Mouse (Mus musculus): ENCODE data around the gene Xirp1. TPM values are rescaled to one million over a fixed set of nuclear protein-coding genes. Genes with fewer than 3 reads are reported as not detected.

Xirp1 gene
- polyA plus RNA-seq, 1 experiment from 2014 or later: 0.09 TPM

DNA sequence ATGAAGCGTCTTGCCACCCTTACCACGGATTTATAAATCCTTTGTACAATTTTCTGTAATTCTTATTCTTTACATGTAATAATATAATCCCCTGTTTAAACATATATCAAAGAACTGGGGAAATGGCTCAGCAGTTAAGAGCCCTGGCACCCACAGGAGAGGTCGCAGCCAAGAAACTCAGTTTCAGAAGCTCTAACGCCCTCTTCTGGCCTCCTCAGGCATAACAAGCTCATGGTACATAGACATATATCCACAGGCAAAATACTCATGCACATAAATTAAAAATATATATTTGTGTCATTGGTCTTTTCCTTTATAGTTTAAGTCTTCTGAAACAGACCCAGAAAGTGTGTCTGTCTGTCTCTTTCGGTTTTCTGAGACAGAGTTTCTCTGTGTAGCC lies 48.8 kb downstream of the Xirp1 start:
- no peak overlapping the region for H3K4me2 ChIP-seq
- no peak for ATAC-seq (ENCODE audit: low FRiP score)
- H3K27me3 ChIP-seq: no peaks in the 10 kb centered on the region
- H3K9me3 ChIP-seq: no peaks in the 10 kb centered on the region
- peaks cover 47% of the 10 kb centered on the region for H3K4me1 ChIP-seq (replicated peaks)
- H3K36me3 ChIP-seq: 0 out of 2 replicates have a peak, but pooled peaks cover 7% of the 10 kb centered on the region
- H3K9ac ChIP-seq: no peak overlapping the region
- no peak overlapping the region for H3K4me3 ChIP-seq
- 81% methylated on average over 5 of the region's 5 CpGs for whole genome bisulfite sequencing
- no peak overlapping the region for H3K27ac ChIP-seq

DNA sequence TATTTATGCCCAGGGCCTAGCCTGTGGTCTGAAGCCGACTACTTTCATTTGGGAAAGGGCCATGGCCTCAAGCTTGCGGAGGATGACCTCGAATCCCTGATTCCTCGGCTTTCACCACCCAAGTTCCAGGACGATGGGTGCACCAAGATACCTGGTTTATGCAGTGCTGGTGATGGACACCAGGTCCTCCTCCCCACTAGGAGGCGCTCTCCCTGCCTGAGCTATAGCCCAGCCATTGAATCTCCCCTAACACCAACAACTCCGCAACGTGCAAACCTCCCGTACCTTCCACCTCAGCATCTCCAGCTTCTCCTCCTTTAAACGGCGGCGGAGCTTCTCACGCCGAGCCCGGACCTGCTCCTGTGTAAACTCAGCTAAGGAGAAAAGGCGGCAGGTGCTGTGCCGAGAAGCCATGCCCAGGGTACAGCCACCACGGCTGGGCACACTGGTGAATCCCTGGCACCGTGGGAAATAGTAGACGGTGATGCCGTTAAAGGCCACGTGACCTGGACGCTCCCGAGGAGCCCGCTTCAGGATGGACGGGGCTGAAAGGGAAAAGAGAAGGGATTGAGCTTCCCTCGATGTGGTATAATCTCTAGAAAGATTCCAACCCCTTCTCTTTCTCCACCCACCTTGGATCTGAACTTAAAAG lies 49.4 kb downstream of the Xirp1 start:
- Histone ChIP-seq H3K27ac (no peak overlapping the region), H3K4me1 (replicated peaks) (peaks cover 46% of the 10 kb centered on the region), H3K9me3 (no peaks in the 10 kb centered on the region), H3K4me3 (no peak overlapping the region), H3K36me3 (0 out of 2 replicates have a peak, but pooled peaks cover 7% of the 10 kb centered on the region), H3K27me3 (no peaks in the 10 kb centered on the region), H3K9ac (no peak overlapping the region), H3K4me2 (no peak overlapping the region)
- WGBS: 92% methylated on average over 27 of the region's 27 CpGs
- no peak for ATAC-seq (ENCODE audit: low FRiP score)

DNA sequence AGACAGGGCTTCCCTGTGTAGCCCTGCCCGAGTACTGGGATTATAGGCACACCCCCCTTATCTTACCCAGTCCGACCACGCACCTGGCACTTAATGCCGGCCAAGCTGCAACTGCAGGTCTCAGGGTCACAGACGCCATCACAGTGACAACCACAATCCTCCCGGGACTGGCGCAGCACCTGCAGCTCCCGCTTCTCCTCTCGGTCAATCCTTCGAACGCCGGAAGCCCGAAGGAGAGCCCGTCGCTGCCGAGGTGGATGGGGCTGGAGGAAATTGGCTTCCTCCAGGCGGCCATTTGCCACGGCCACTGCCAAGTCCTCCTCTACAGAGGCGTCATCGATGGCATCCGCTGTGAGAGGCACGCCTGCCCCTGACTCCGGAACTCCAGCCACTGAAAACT lies 50.1 kb downstream of the Xirp1 start:
- 0 out of 2 replicates have a peak, but pooled peaks cover 7% of the 10 kb centered on the region for H3K36me3 ChIP-seq
- H3K9ac ChIP-seq: no peak overlapping the region
- no peaks in the 10 kb centered on the region for H3K27me3 ChIP-seq
- H3K4me2 ChIP-seq: no peak overlapping the region
- no peak overlapping the region for H3K4me3 ChIP-seq
- no peaks in the 10 kb centered on the region for H3K9me3 ChIP-seq
- H3K4me1 ChIP-seq (replicated peaks): peaks cover 39% of the 10 kb centered on the region
- ATAC-seq (ENCODE audit: low FRiP score): no peak
- WGBS: 94% methylated on average over 23 of the region's 23 CpGs
- H3K27ac ChIP-seq: no peak overlapping the region

DNA sequence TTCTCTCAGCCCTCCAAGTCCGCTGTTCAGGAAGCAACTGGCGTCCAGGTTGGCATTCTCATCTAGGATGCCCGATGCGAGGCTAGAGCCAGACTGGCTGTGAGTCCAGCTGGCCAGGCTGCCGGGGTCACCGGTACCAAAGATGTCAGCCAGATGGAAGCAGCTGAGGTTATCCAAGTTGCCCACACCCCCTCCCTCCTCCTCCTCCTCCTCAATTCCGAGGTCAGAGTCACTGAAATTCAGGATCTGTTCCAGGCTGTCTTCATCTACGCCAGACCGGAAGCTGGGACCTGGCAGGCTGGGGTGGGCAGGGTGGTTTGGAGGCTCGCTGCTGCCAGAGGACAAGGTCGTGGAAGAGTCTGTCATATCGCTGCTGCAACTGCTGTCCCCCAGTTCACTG lies 50.8 kb downstream of the Xirp1 start:
- no peaks in the 10 kb centered on the region for H3K27me3 ChIP-seq
- no peak overlapping the region for H3K4me3 ChIP-seq
- no peak for ATAC-seq (ENCODE audit: low FRiP score)
- 0 out of 2 replicates have a peak, but pooled peaks cover 7% of the 10 kb centered on the region for H3K36me3 ChIP-seq
- H3K9ac ChIP-seq: no peak overlapping the region
- peaks cover 32% of the 10 kb centered on the region for H3K4me1 ChIP-seq (replicated peaks)
- 93% methylated on average over 12 of the region's 12 CpGs for WGBS
- H3K27ac ChIP-seq: no peak overlapping the region
- no peaks in the 10 kb centered on the region for H3K9me3 ChIP-seq
- H3K4me2 ChIP-seq: no peak overlapping the region

DNA sequence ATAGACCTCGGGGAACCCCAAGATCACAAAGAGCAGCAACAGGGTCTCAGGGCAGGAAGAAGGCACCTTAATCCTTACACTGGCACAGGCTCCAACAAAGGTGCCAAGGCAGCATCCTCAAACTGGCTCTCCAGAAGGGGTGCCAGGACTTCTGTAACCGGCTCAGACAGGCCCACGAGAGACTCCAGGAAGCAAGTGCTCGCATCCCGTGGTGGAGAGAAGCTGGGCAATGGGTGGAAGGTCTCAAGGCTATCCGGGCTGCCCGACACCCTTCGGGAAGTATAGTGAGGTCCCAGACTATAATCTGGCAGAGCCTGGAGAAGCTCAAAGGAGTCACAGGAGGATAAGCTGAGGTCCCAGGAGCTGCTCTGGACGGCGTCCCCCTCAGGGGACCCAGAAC lies 51.2 kb downstream of the Xirp1 start:
- H3K36me3 ChIP-seq: 0 out of 2 replicates have a peak, but pooled peaks cover 7% of the 10 kb centered on the region
- no peak overlapping the region for H3K4me2 ChIP-seq
- 97% methylated on average over 10 of the region's 10 CpGs for WGBS
- no peak overlapping the region for H3K27ac ChIP-seq
- H3K4me1 ChIP-seq (replicated peaks): peaks cover 28% of the 10 kb centered on the region
- H3K9me3 ChIP-seq: no peaks in the 10 kb centered on the region
- ATAC-seq (ENCODE audit: low FRiP score): no peak
- no peak overlapping the region for H3K9ac ChIP-seq
- H3K27me3 ChIP-seq: no peaks in the 10 kb centered on the region
- no peak overlapping the region for H3K4me3 ChIP-seq

DNA sequence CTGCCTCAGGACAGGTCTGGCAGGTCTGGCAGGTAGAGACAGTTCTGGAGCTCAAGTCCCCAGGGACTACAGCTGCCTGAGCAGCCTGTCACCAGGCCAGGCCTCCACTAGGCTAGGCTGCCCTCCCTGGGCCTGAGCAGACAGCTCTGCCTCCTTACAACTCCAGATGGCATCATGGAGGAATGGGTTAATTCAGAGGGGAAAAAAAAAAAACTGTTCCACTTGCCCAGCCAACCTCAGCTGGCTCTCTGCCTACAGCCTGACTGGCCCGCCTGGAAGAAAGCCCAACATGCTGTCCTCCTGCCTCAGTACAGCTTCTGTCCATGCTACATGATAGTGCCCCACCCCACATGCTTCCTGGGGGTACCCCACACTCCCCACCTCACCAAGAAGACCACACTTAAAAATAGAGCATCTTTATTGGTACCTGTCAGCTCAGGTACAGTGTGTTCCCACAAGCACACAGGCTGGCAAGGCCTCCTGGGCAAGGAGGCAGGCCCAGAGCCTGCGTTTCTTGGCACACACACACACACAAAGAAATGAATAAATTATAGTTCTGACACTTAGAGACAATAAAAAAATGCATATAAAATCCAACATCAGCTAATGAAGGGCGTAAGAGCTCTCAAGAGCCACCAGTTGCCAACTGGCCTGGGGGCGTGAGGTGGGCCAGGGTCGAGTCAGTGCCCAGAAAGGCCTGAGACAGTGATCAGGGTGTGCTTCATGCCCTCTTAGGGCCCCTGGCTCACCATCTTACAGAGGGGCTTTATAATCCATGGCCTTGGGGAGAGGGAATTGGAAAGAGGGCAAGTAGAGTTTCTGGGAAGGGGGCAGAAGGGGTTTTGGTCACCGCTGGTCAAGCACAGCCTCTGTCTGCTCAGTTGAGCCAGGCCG lies 52.4 kb downstream of the Xirp1 start:
- no peak overlapping the region for H3K4me2 ChIP-seq
- WGBS: 68% methylated on average over 7 of the region's 7 CpGs
- ATAC-seq (ENCODE audit: low FRiP score): peak; percentile 45; the same call in 1 of the 2 replicates
- H3K9ac ChIP-seq: no peak overlapping the region
- no peak overlapping the region for H3K4me3 ChIP-seq
- H3K4me1 ChIP-seq (replicated peaks): peaks cover 25% of the 10 kb centered on the region
- 0 out of 2 replicates have a peak, but pooled peaks cover 7% of the 10 kb centered on the region for H3K36me3 ChIP-seq
- H3K27ac ChIP-seq: peak overlapping the region; percentile 73
- no peaks in the 10 kb centered on the region for H3K9me3 ChIP-seq
- H3K27me3 ChIP-seq: no peaks in the 10 kb centered on the region

DNA sequence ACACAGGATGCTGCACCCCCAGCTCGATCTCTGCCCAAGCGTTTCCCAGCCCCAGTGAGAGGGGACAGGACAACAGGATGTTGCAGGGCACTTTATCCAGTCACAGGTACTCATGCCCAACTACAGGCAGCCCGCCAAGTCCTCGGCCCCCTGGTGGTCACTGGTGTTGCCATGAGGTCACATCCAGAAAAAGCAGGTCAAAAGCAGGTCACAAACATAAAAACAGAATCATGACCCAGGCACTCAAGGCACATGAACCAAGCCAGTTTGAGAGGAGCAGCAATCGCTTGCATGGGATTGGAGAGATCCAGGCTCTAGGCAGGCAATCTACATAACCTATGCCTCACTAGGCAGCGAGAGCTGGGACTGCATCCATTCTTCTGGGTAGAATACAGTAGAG lies 53.2 kb downstream of the Xirp1 start:
- peaks cover 25% of the 10 kb centered on the region for H3K4me1 ChIP-seq (replicated peaks)
- no peak overlapping the region for H3K4me2 ChIP-seq
- ATAC-seq (ENCODE audit: low FRiP score): no peak
- no peaks in the 10 kb centered on the region for H3K9me3 ChIP-seq
- no peak overlapping the region for H3K9ac ChIP-seq
- H3K27ac ChIP-seq: peak overlapping the region; percentile 73
- no peak overlapping the region for H3K4me3 ChIP-seq
- 39% methylated on average over 6 of the region's 6 CpGs for WGBS
- no peaks in the 10 kb centered on the region for H3K27me3 ChIP-seq
- H3K36me3 ChIP-seq: 0 out of 2 replicates have a peak, but pooled peaks cover 7% of the 10 kb centered on the region

DNA sequence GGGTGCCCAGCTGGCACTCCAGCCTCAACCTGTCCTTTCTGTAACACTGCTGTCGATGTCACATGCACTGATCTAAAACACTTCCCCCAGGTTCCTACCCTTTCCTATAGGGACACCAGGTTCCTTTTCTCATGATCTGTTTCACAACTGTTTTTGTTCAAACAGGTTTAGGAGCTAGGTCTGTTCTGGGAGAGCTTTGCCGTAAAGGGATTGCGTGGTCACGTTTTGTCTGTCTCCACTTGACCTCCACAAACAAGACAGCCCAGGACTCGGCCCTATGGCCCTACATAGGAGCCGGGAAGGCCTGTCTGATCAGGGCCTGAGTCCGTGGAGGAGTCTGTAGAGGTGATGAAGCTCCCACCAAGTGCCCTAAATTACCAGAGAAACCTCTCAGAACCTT lies 53.6 kb downstream of the Xirp1 start:
- Histone ChIP-seq H3K9me3 (no peaks in the 10 kb centered on the region), H3K9ac (no peak overlapping the region), H3K4me3 (no peak overlapping the region), H3K27me3 (no peaks in the 10 kb centered on the region), H3K36me3 (0 out of 2 replicates have a peak, but pooled peaks cover 7% of the 10 kb centered on the region), H3K4me2 (no peak overlapping the region), H3K4me1 (replicated peaks) (peaks cover 25% of the 10 kb centered on the region), H3K27ac (no peak overlapping the region)
- WGBS: 89% methylated on average over 7 of the region's 7 CpGs
- no peak for ATAC-seq (ENCODE audit: low FRiP score)

DNA sequence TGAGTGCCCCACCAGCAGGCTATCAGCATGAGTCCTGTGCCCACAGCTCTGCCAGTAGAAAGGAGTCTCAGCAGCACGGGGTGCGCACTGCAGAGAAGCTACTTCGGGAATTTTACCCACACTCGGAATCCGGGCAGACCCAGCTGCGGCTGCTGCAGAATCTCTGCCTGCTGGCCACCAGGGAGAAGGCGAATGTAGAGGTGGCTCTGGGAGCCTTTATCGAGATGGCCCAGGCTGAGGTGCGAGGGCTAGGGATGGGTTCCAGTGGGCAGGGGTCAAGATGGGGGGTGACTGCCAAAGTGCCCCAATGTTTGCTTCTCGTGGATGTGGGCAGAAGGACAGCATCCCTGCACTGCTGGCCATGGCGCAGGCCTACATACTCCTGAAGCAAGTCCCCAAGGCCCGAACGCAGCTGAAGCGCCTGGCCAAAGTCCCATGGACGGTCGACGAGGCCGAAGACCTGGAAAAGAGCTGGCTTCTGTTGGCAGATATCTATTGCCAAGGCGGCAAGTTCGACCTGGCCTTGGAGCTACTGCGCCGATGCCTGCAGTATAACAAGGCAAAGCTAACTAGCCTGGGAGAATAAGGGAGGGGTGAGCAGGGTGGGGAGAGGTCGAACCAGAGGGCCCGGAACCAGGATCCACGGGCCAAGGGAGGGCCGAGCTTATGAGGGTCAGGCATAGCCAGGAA lies 57.0 kb downstream of the Xirp1 start:
- H3K27ac ChIP-seq: no peak overlapping the region
- H3K4me2 ChIP-seq: no peak overlapping the region
- ATAC-seq (ENCODE audit: low FRiP score): no peak
- H3K4me3 ChIP-seq: no peak overlapping the region
- H3K9ac ChIP-seq: no peak overlapping the region
- no peaks in the 10 kb centered on the region for H3K9me3 ChIP-seq
- peaks cover 16% of the 10 kb centered on the region; the same call in 1 of the 2 replicates for H3K27me3 ChIP-seq
- peaks cover 21% of the 10 kb centered on the region for H3K4me1 ChIP-seq (replicated peaks)
- no peaks in the 10 kb centered on the region for H3K36me3 ChIP-seq
- 86% methylated on average over 26 of the region's 26 CpGs for WGBS

DNA sequence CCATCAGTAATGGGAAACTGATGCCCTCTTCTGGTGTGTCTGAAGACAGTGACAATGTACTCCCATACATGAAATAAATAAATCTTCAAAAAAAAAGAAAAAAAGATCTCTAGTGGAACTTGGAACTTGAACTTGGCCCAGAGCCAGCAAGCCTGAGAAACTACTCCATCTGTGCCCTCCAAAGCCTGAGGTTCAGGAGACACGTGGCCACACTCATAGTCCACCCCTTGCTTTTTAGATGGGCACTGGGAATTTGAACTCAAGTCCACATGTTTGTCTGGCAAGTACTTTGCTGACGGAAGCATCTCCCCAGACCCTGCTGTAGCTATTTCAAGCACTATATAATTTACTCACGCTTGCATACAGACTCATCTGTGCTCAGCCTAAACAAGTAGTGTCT lies 58.2 kb downstream of the Xirp1 start:
- Histone ChIP-seq H3K27ac (no peak overlapping the region), H3K9me3 (no peaks in the 10 kb centered on the region), H3K27me3 (peaks cover 16% of the 10 kb centered on the region; the same call in 1 of the 2 replicates), H3K36me3 (no peaks in the 10 kb centered on the region), H3K4me2 (no peak overlapping the region), H3K9ac (no peak overlapping the region), H3K4me3 (no peak overlapping the region), H3K4me1 (replicated peaks) (peaks cover 9% of the 10 kb centered on the region)
- WGBS: 79% methylated on average over 3 of the region's 3 CpGs
- ATAC-seq (ENCODE audit: low FRiP score): no peak

DNA sequence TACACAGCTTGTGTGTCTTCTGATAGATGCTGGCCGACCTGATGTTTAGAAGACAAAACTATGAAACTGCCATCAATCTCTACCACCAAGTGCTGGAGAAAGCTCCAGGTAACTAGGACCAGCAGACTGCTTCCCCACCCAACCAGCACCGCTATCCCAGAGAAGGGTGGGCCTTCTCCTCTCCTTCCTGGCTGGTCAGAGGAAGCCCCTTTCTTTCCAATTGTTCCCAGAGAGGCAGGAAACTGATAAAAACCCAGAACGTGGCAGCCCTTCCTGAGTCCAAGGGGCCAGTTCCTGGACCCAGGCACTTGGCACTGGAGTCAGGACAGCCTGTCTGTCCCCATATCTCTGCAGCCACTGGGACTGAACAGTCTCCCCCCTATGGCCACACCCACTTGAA lies 59.2 kb downstream of the Xirp1 start:
- peaks cover 5% of the 10 kb centered on the region; the same call in 1 of the 2 replicates for H3K4me1 ChIP-seq (replicated peaks)
- no peak overlapping the region for H3K9ac ChIP-seq
- 82% methylated on average over 3 of the region's 3 CpGs for WGBS
- peaks cover 16% of the 10 kb centered on the region; the same call in 1 of the 2 replicates for H3K27me3 ChIP-seq
- H3K36me3 ChIP-seq: no peaks in the 10 kb centered on the region
- no peak overlapping the region for H3K4me2 ChIP-seq
- ATAC-seq (ENCODE audit: low FRiP score): no peak
- no peak overlapping the region for H3K27ac ChIP-seq
- H3K9me3 ChIP-seq: no peaks in the 10 kb centered on the region
- no peak overlapping the region for H3K4me3 ChIP-seq

Measured in hindbrain, embryonic 13.5 days (tissue).